Mouse (Mus musculus) liver, adult (tissue): ENCODE measurements around the gene Cfap221.

ENCODE experiments used
- GATA4 ChIP-seq: IDR thresholded peaks from 2 replicates; pipeline ENCODE4 v1.6.1; 2014; ENCODE audit warnings: mild to moderate bottlenecking, low read length; ENCODE audit not compliant: insufficient replicate concordance

The Cfap221 gene

GRCm38 (mm10) chr1:120018900-120019299 is 21.9 kb upstream of the Cfap221 start:
- TF ChIP-seq GATA4: no peak

- no peak for TF ChIP-seq GATA4
These were observed 19.2 kb upstream of the Cfap221 start for GRCm38 (mm10) chr1:120016240-120016639.

GRCm38 (mm10) chr1:120013111-120013510 is 16.1 kb upstream of the Cfap221 start:
- no peak for TF ChIP-seq GATA4

GRCm38 (mm10) chr1:120012638-120013037 is 15.6 kb upstream of the Cfap221 start:
- TF ChIP-seq GATA4: no peak

DNA sequence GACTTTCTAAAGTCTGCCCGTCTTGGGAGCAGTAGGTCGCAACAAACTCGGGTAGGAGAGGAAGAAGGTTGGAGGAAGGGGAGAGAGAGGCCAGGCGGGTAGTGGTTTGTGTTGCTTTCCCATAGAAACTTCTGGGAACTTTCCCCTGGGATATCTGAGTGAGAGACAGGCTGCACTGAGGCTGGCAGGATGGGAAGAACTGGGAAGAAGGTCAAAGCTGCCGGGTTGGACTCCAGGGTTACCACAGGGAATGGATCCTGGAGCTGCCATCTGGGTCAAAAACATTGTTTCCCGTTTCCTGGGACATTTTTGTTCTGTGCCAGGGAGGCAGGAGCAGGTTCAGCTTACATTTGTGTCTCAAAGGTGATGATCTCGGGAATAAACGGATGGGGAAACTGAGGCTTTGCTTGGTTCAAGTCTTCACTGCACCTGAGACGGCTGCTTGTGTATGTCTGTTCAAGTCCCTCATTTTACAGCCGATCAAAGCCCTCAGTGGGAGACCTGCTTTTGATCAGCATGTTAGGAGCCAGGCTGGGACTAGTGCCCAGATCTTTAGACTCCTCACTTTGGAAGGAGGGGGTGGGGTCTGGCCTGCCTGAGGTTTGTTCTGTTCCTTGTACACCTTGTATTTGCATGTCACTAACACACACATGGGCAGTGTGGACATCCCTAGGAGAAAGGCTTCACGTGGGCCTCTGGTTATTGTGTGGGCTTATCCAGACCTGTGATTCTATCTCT is 11.0 kb upstream of the Cfap221 start:
- no peak for TF ChIP-seq GATA4

DNA sequence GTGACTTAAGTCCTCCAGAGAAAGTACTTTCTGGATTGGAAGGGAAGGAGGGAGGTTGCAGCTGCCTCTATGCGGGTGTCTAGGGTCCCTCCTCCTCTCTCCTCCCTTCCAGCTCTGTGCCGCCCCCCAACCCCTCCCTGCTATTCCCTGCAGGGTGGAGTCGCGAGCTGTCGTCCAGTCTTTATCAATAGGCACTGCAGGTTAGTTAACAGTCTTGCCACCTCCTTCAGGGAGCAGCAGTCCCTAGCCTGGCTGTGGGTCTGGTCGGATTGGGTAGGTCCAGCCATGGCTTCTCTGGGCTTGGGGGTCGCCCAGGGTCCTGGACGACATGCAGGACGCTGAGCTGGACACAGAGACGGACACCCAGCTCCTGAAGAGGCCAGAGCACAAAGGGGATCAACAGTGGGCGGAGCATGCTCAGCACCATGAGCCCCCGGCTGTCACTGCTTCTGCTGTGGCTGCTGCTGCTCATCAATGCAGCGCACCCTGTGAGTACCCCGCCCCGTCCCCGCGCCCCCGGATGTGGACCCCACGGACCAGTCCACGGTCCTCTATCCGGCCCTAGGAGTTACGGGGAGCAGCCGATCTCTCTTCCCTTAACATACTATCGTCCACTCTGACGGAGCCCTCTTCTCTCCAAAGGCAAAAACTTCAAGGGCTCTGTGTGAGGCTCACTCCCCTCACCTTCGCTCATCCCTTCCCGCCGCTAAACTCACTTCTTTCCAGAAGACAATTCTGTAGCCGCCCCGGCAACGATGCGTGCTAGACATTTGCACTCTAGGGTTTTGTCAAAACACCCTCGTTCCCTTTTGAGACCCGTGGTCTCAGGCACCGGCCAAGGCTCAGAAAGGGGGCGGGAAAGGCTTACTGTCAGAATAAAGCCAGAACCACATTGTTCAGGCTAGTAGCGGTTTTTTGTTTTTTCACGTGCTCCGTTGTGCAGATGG is 10.1 kb upstream of the Cfap221 start, which contains the start of gene Sctr:
TSS of gene Sctr (plus strand) at position 51 of the 947 bp plus-strand sequence.
- TF ChIP-seq GATA4: no peak

DNA sequence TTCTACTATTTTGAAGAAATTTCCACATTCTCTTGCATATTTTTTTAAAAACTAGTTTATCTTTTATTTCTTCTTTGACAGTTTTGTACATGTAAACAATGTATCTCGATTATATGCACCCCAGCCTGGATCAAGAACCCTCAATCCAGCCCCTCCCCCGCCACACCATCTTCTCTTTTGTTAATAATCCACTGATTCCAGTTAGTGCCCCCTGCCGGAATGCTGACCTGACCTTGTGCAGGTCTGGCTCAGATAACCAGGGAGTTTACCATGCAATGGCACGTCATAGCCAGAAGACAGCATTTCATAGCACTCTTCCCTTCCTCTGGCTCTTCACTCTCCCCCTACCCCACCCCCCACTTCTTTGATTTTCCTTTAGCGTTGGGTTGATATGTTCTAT is 610 bp upstream of the Cfap221 start:
- TF ChIP-seq GATA4: no peak

- no peak for TF ChIP-seq GATA4
These were observed 10.5 kb downstream of the Cfap221 start for GRCm38 (mm10) chr1:119986555-119986954.

- TF ChIP-seq GATA4: no peak
These were observed 21.9 kb downstream of the Cfap221 start for GRCm38 (mm10) chr1:119975141-119975540.

DNA sequence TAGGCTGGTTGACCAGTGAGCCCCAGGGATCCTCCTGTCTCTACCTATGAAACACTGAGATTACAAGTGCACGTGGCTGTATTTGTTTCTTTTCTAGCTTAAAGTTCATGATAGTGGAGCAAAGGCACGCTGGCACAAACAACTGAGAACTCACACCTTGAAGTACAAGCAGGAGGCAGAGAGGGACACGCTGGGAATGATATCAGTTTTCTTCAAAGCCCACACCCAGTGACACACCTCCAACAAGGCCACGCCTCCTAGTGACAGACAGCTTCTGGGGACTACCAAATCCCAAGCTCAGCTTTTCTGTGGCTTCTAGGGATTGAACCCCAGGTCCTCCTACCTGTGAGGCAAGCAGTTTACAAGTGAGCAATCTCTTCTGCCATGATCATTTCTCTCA is 23.9 kb downstream of the Cfap221 start:
- no peak for TF ChIP-seq GATA4

GRCm38 (mm10) chr1:119965804-119966514 is 31.1 kb downstream of the Cfap221 start:
- no peak for TF ChIP-seq GATA4

GRCm38 (mm10) chr1:119959920-119960319 is 37.1 kb downstream of the Cfap221 start:
- TF ChIP-seq GATA4: no peak

- TF ChIP-seq GATA4: no peak
These were observed 37.6 kb downstream of the Cfap221 start for GRCm38 (mm10) chr1:119959464-119959863.

DNA sequence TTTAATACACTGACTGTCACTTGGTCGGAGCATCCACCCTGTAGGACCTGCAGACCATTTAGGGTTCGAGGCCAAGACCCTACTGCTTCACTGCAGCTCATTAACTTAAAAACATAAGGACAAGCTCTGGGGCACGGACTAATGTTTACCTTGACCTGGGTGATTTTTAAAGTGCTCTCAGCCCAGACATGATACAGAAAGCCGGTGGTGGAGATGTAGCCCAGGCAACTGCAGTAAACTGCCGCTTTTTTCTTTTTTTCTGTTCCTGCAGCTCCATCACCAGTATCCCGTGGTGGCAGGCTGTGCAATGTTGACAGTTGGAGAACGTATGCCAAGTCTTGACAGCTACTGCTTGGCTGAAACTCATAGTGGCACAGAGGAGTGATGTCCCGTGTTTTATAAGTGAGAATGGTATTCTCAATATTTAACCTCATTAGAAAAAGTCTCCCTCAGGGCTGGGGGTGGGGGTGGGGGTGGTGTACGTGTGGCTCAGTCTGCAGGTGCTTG is 39.3 kb downstream of the Cfap221 start:
- TF ChIP-seq GATA4: no peak

- TF ChIP-seq GATA4: no peak
These were observed 42.4 kb downstream of the Cfap221 start for GRCm38 (mm10) chr1:119954680-119955079.
